Mouse (Mus musculus): Measurements from ENCODE around the gene Slc7a4. TPM values are rescaled to one million over a fixed set of nuclear protein-coding genes. Genes with fewer than 3 reads are reported as not detected.

Slc7a4 gene
- polyA plus RNA-seq, 2 experiments from 2014 or later = 2.3 to 4.3 TPM

Other genes starting within 250 kb of the Slc7a4 start
- gene Snap29, start 177.2 kb downstream of the Slc7a4 start, polyA plus RNA-seq (2017; shearing (Covaris generic)) = 10 to 100 TPM; 10.5 to 22.1 TPM
- 10 to 100 TPM; 56.9 to 57.5 TPM for gene Pi4ka, start 176.9 kb downstream of the Slc7a4 start, polyA plus RNA-seq (2017; shearing (Covaris generic))
- 10 to 100 TPM; 20.2 to 24.2 TPM for gene Crkl, start 131.2 kb downstream of the Slc7a4 start, polyA plus RNA-seq (2017; shearing (Covaris generic))
- under 1 TPM in 1 of 2 experiments, not detected in 1; 0.27 TPM for gene Aifm3, start 93.6 kb downstream of the Slc7a4 start, polyA plus RNA-seq (2017; shearing (Covaris generic))
- 10 to 100 TPM; 53.9 to 68.8 TPM for gene Lztr1, start 74.5 kb downstream of the Slc7a4 start, polyA plus RNA-seq (2017; shearing (Covaris generic))
- gene Thap7, start 52.1 kb downstream of the Slc7a4 start, polyA plus RNA-seq (2017; shearing (Covaris generic)) = 10 to 100 TPM; 66.1 to 98.7 TPM
- not detected for gene Lrrc74b, start 22.0 kb downstream of the Slc7a4 start, polyA plus RNA-seq (2017; shearing (Covaris generic))
- gene P2rx6, start 21.3 kb downstream of the Slc7a4 start, polyA plus RNA-seq (2017; shearing (Covaris generic)) = not detected
- 10 to 100 TPM; 13.3 to 34.7 TPM for gene Smpd4, start 36.1 kb upstream of the Slc7a4 start, polyA plus RNA-seq (2017; shearing (Covaris generic))
- gene Ccdc74a, start 63.3 kb upstream of the Slc7a4 start, polyA plus RNA-seq (2017; shearing (Covaris generic)) = 1 to 10 TPM in 1 of 2 experiments, under 1 TPM in 1; 0.52 to 1.2 TPM
- gene Med15, start 149.7 kb upstream of the Slc7a4 start, polyA plus RNA-seq (2017; shearing (Covaris generic)) = 100 to 1,000 TPM in 1 of 2 experiments, 10 to 100 TPM in 1; 67.1 to 128 TPM
- gene Klhl22, start 176.4 kb upstream of the Slc7a4 start, polyA plus RNA-seq (2017; shearing (Covaris generic)) = 10 to 100 TPM; 15.6 to 30.9 TPM
- gene Scarf2, start 214.1 kb upstream of the Slc7a4 start, polyA plus RNA-seq (2017; shearing (Covaris generic)) = not detected
- gene B830017H08Rik, start 249.9 kb upstream of the Slc7a4 start, polyA plus RNA-seq (2017; shearing (Covaris generic)) = not detected